Mouse (Mus musculus): ENCODE measurements around the gene Zfp503.

The Zfp503 gene

DNA sequence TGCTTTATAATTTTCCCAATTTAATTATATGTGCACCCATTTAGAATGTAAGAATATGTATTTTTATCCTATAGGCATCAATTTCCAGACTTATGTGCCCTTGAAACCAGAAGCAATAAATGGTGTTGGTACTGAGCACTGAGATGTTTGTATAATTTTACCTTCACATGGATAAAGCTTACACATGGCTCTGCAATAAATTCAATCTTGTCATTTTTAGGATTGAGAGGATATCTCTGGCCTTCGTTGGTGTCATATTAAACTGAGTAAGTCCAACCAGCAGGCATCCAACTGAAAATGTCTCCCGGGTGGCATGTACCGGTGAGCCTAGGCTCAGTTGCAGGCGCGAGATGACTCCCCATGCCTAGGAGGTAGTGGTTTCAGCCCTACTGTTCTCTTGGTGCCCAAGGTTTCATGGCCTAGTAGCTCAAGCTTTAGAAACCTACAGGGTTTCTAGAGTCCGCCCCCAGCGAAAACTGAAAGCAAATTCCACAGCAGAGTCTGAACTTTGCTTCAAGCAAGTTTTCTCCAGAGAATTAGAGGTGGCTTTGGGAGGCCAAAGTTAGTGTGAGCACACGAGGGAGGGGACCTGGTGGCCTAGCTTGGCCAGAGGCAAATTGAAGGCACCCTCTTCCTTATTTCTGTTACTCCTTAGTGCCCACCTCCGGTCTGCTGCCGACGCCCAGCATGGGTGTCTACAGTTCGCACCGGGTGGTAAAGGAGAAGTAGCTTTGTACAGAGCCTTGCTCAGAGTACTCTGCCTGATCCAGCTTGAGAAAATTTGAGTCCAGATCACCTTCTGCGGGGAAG lies 4.1 kb upstream of the Zfp503 start:
- WGBS: 60% methylated on average over 14 of the region's 14 CpGs

DNA sequence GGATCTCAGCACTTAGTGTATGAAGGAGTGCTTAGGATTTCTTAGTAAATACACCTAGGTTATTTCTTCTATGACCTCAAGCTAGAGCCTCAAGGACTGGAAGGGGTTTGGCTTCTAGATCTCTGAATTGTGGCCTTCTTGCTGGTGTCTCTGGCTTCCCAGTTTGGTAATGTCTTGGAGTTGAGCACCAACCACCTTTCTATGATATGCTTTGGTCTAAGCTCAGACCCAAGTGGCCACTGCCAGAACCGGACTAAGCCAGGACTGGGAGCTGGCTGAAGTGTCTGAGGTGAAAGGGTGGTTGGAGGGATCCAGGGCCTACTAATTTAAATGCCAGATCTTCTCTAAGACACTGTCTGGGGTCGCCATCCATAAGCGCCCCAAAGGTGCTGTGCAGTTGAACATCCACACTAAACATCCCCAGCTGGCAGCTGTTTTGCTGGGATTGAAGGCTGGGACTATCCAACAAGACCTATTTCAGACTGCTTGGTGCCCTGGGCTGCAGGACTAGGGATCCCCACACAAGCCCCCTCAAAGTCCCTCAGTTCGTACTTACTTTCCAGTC lies 3.0 kb upstream of the Zfp503 start:
- 87% methylated on average over 4 of the region's 4 CpGs for WGBS

DNA sequence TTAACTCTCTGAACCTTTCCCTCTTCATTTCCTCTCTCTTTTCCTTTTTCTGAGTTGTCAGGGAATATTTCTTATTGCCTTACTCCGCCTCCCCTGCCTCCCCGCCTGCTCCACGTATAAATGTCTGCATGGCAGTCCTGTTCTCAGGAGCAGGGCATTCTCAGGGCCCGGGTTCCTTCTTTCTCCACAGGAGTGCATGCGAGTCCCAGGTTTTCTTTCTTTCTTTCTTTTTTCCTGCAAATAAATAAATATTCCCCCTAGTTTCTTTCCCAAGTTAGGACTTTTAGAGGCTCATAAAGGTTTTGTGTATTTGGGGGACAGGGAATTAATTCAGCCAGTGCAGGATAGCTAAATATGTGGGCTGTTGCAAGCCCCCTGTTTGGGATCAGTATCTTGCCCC lies 2.5 kb upstream of the Zfp503 start:
- whole genome bisulfite sequencing: 62% methylated on average over 5 of the region's 5 CpGs

DNA sequence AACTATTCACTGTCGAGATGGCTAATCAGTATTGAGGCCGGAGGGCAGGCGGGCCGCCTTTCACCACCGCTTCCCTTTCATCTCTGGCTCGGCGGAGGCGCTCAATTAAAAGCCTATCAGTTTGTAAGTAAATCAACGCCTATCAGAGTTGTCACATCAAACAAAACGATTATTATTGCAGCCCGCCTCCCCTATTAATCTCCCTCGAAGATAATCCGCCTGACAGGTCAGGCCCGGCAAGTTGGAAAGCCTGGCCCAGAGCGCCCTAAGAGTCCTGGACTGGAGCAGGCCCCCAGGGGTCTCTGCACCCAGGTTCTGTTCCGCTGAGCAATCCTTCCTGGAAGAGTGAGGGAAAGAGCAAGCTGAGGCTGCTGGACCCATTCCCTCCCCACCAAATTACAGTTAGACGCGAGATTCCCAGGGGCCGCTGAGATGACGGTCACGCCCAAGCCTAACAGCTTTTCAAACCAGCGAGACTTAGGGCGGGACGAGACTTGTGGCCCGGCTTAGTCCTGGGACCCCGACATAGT lies 1.9 kb upstream of the Zfp503 start:
- 30% methylated on average over 26 of the region's 26 CpGs for WGBS

- 19% methylated on average over 31 of the region's 31 CpGs for WGBS
Measured at GRCm38 (mm10) chr14:21990321-21991021, 1.1 kb upstream of the Zfp503 start.

DNA sequence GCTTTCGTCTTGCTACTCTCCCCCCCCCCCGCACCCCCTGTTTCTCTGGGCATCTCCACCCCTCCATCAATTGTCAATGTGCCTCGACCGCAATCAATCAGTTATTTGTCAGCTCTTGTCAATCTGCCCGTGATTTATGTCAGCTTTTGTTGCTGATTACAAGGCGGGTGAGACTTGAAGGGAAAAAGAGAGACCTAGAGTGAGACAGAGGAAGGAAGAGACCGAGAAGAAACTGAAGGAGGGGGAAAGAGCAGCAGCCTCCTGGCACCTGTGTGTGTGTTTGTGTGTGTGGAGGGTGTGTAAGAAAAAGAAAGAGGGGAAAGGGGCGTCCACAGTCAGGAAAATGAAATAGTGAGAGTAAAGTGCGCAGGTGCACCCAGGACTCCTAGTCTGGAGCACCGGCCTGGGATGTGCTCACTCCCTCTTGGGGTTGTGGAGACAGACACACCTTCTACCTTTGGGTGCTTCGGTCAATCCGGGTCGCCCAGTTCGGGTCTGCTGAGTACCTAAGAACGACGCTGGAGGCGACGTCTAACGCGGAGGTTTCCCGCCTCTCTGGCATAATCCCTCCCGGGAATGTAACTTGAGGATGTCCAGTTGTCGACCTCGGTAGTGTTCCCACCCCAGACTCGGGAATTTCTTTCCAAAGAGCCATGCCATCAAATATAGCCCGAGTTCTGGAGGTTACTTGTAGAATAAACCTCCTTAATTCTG lies 667 bp downstream of the Zfp503 start:
- WGBS: 2% methylated on average over 26 of the region's 26 CpGs

GRCm38 (mm10) chr14:21987660-21988576 lies 1.5 kb downstream of the Zfp503 start:
- under 1% methylated on average over 74 of the region's 74 CpGs for WGBS

GRCm38 (mm10) chr14:21986733-21987659 lies 2.4 kb downstream of the Zfp503 start:
- 1% methylated on average over 61 of the region's 61 CpGs for WGBS

DNA sequence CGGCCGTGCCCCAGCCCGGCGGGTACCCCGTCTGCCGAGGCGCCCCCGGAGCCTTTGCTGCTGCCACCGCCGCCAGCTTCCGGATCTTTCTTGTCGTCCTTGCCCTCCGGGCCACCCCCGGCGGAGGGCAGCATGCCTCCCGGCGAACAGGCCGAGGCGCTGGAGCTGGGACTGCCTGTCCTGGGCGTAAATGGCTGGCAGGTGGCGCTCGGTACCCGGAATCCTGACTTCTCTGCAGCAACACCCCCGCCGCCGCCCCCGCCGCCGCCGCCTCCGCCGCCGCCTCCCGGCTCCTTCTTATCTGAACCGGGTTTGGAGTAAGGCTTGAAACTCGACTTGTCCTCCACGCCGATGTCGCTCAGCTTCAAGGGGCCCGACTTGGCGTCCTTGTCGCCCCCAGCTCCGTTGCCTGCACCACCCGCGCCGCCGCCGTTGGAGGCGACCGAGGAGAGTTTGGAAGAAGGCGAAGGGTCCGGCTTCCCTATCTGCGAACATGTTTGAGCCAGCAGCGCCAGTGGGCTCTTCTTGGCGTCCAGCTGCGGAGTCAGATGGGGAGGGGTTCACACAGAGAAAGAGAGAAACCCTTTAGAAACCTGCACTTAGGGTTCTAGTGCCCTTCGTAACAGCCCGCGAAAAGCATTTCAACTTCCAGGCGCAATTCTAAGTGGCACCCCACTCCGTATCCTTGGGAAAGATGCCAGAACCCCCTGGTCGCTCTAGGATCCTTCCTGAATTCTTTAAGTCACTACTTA lies 3.2 kb downstream of the Zfp503 start:
- 1% methylated on average over 62 of the region's 62 CpGs for WGBS

DNA sequence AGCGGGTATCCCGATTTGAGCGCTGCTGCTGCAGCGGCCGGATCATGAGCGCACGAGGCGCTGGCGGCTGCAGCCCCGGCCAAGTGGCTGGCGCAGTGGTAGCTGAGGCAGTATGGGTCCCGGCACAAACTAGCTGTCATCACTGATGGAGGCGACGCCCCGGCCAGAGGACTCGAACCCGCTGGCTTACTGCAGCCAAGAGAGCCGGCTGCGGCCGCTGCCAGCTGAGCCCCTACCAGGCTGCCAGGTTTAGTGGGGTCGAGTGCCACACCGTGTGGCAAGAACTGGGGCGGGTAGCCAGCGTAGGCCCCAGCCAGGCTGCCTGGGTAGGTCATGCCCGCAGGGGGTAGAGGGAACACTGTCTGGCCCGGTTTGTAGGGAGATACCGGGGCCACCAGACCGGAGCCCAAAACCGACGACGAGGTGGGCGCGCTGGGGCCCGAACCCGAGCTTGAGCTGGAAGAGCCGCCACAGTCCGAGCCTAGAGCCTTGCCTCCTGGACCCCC lies 3.9 kb downstream of the Zfp503 start:
- 20% methylated on average over 37 of the region's 37 CpGs for WGBS

DNA sequence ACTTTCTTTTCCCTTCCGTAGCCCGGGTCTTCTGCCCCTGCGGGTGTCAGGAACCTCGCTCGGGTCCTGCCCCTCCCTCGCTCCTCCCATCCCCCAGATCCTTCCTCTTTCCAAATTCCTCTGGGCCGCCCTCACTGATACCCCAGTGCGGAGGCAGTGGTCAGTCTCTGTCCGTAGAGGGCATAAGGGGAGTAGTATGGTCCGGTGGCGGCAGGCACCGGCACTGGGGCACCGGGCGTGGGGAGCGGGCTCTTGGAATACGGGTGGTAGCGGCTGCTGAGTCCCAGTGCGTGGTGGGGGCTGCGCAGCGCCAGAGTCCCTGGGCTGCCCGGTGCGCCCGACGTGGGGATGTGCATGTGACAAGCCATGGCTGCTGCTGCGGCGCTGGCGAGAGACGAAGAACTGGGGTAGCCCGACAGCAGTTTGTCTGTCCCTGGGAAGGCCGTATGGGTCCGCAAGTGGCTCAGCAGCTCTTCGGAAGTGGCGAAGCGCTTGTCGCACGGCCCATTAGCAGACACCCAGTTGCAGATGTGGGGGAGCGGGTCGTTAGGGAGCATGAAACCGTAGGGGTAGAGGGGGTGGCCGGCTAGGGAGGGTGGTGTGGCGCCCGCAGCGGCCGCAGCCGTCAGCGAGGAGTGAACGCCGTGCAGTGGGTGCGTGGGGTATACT lies 4.5 kb downstream of the Zfp503 start:
- WGBS: 39% methylated on average over 49 of the region's 49 CpGs

GRCm38 (mm10) chr14:21983950-21984730 lies 5.3 kb downstream of the Zfp503 start:
- WGBS: 39% methylated on average over 18 of the region's 18 CpGs

- 22% methylated on average over 22 of the region's 22 CpGs for WGBS
Measured at GRCm38 (mm10) chr14:21983311-21983949, 6.0 kb downstream of the Zfp503 start.

DNA sequence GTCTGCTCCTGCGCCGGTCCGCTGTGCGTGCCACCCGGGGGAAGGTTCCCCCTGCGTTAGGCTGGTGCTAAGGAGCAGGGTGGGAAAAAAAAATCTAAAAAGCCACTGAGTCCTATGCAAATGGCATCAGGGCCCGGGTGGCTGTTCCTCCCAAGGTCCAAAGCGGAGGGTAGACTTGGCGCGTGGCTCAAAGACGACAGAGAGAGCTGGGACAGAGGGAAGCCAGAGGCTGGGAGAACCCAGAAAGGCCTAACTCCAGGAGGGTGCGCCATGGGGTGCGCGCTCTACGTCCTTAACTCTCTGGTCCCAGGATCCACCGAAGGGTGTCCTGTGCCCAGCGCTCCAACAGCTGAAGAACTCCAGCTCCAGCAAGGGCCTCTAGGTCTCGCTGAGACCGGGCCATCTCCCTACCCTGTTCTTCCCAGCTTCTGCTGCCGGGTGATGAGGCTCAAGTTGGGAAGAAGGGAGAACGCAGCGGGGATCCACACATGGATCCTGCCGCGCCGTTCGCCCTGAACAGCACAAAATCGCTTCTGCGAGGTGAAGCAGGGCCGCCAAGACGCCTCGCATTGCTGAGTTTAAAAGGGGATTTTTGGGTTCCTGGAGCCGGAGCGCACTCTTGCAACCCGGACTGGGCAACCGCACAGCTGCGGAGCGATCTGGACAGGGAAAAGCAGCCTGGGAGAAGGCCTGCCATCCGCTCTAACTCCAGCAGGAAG lies 6.7 kb downstream of the Zfp503 start:
- 37% methylated on average over 38 of the region's 38 CpGs for WGBS

DNA sequence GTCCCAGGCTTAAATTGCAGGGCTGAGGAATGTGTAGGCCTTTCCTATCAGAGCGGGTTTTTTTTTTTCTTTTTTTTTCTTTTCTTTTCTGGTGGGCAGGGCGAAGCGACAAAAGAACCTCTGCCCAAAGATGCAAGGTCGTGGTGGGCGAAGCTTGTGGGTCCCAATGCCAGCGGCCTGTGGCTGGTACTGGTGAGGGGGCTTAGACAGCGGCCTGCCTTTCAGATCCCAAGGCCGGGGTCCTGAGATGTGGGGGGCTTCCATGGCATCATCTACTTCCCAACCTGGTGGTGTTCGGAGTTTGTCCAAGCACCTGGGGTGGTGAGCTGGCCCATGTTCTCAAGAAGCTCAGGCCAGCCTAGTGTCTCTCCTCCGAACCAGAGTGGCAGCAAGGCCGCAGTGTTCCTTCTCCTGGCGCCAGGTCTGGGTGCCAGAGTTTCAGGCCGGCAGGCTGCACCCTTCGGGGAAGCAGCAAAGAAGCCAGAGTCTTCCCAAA lies 7.3 kb downstream of the Zfp503 start:
- 64% methylated on average over 14 of the region's 14 CpGs for WGBS

GRCm38 (mm10) chr14:21981462-21981861 lies 7.9 kb downstream of the Zfp503 start:
- WGBS: 3% methylated on average over 22 of the region's 22 CpGs
